20 mouse cellular contexts compared by ENCODE assay signal in genomic region chr7:35006661-35007060, GRCm38 (mm10).
"Had no signal": no experiment of that assay in that cellular context is flagged by ENCODE, and none has a peak within 500 bp of the region (broad histone marks: within the 10 kb centered on the region; RNA-seq: fewer than 3 reads in every experiment).

No protein-coding gene starts in this region.

- H3K4me2 ChIP-seq: lung, embryonic 15.5 days; midbrain, embryonic 11.5 days; midbrain, embryonic 13.5 days; midbrain, embryonic 15.5 days; neural tube, embryonic 13.5 days; neural tube, embryonic 15.5 days had no signal

- H3K27me3 ChIP-seq: lung, embryonic 15.5 days; midbrain, embryonic 13.5 days; midbrain, embryonic 15.5 days; neural tube, embryonic 13.5 days; neural tube, embryonic 15.5 days had no signal

- H3K27ac ChIP-seq: lung, embryonic 15.5 days; macrophage; midbrain, embryonic 13.5 days; midbrain, embryonic 15.5 days; neural tube, embryonic 13.5 days; neural tube, embryonic 15.5 days had no signal

- H3K4me3 ChIP-seq: lung, embryonic 15.5 days; megakaryocyte, embryonic 14.5 days; midbrain, embryonic 13.5 days; midbrain, embryonic 15.5 days; neural tube, embryonic 13.5 days; neural tube, embryonic 15.5 days had no signal

- H3K36me3 ChIP-seq: lung, embryonic 15.5 days; midbrain, embryonic 15.5 days; neural tube, embryonic 13.5 days; neural tube, embryonic 15.5 days had no signal

- H3K4me1 ChIP-seq: lung, embryonic 15.5 days; megakaryocyte, embryonic 14.5 days had no signal

- H3K9ac ChIP-seq: lung, embryonic 15.5 days; midbrain, embryonic 13.5 days; midbrain, embryonic 15.5 days; neural tube, embryonic 13.5 days; neural tube, embryonic 15.5 days had no signal

- DNase-seq: lung, adult 2 months; lung, postnatal 14 days; lung, postnatal 36 days; retina, postnatal 1 day; right cerebral cortex, adult 18-20 months; right cerebral cortex, postnatal 25 days; right cerebral cortex, postnatal 4 days; spleen, adult 18-20 months; thymus, adult 18-20 months; thymus, postnatal 14 days; thymus, postnatal 36 days had no signal

- ATAC-seq: lung, postnatal 0 days; midbrain, embryonic 13.5 days; midbrain, embryonic 15.5 days had no signal

- H3K9me3 ChIP-seq: lung, embryonic 15.5 days; midbrain, embryonic 13.5 days; midbrain, embryonic 15.5 days; neural tube, embryonic 15.5 days had no signal
